Mouse (Mus musculus): Measurements from ENCODE around the gene Lrrc74b. TPM values are rescaled to one million over a fixed set of nuclear protein-coding genes. Genes with fewer than 3 reads are reported as not detected.

Gene Lrrc74b
- polyA plus RNA-seq (2015; fragmentation: Nextera tagmentation; extraction: Ambion mirVana), result 0.05 and 0.06 TPM in 2 replicates

DNA sequence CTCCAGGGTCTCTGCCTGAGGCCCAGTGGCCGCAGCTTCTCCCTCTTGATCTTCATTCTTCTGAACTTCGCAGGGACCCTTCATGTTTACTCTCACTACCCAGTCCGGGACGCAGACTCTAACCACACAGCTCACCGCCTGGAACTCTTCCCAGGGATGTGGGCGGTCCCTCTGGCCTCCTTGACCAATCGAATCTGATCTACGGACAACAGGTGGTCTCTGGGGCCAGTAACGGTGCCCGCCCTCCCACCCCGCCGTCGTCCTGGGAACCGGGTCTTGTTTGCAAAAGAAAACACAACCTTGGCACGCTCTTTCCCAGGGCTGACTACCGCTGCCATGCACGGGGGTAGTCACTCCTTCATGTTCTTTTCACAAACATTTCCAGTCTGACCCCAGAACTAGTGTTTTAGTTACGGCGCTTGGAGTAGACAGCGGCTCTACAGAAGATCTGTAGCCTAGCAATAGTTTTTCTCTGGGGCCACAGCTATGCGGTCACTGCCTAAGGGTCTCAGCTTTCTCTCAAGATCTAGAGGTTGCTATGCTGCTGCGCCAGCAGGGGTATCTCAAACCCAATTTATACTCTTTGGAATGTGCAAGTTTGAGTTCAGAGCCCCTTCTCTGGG, at the start of gene Lrrc74b:
TSS of gene Lrrc74b (minus strand) at position 120 of the 623 bp plus-strand sequence.
- TF ChIP-seq CTCF (IDR thresholded peaks at IDR 0.05; ENCODE audit: low read depth), result no peak
- DNase-seq, result no peak
- no peaks in the 10 kb centered on the region for H3K36me3 ChIP-seq (replicated peaks; ENCODE audit: insufficient read depth, low read length)
- peaks cover 13% of the 10 kb centered on the region for H3K4me1 ChIP-seq (ENCODE audit: insufficient read depth)
- H3K27me3 ChIP-seq (ENCODE audit: insufficient read depth, low read length), result peaks cover 14% of the 10 kb centered on the region
- peak; percentile 40; the same call in 1 of the 2 replicates for ATAC-seq
- no peak within 1 kb of the TSS for H3K27ac ChIP-seq (ENCODE audit: low read depth)
- H3K9me3 ChIP-seq (ENCODE audit: low read length), result no peaks in the 10 kb centered on the region
- WGBS (ENCODE audit: insufficient replicate concordance), result 6% methylated on average over 22 of the region's 22 CpGs
- H3K4me2 ChIP-seq (ENCODE audit: low read depth, low read length), result peak within 1 kb of the TSS; percentile 44
- no peak within 1 kb of the TSS for H3K9ac ChIP-seq (replicated peaks)
- H3K4me3 ChIP-seq (ENCODE audit: low read depth, low read length), result 0 out of 2 replicates have a peak within 1 kb of the TSS, but pooled peaks have one; percentile 4

DNA sequence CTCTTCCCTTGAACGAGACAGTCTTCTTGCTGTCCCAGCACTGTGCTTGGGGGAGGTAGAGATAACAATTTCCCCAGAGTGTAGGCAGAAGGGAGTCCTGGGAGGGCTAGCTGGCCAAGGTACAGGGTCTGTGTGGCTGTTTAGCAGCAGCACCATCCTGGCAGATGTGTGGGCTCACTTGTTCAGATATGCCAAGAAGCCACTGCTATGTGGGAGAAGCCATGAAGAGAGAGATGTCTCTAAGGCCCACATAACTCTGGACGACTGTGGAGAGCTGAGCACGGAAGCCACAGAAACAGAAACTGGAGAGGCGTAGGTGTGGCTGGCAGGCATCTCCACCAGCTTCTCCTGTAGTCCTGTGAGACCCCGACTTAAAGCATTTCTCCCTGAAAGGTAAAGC, 44.6 kb upstream of the Lrrc74b start:
- 65% methylated on average over 5 of the region's 5 CpGs for WGBS (ENCODE audit: insufficient replicate concordance)
- TF ChIP-seq EP300 (IDR thresholded peaks at IDR 0.05; ENCODE audit: low read depth) (no peak), CTCF (IDR thresholded peaks at IDR 0.05; ENCODE audit: low read depth) (no peak)

DNA sequence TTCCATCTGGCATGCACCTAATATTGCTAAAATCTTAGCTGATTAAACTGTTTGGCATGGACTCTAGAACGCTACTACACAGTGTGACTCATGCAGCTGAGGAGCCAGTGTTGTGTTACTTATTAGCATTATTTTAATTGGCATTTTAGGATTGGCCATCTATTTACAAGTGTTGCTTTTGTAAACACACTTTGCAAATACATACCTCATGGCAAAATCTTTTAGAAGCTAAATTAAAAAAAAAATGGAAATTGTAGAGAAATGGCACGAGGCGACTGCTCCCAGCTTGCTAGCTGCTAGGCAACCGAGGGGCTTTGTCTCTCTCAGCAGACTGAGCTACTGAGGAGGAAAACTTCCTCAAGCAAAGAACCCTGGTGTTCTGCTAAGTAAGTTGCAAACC, 43.9 kb upstream of the Lrrc74b start:
- Histone ChIP-seq H3K4me3 (ENCODE audit: low read depth, low read length) (no peak overlapping the region), H3K9ac (replicated peaks) (no peak overlapping the region), H3K4me1 (ENCODE audit: insufficient read depth) (no peaks in the 10 kb centered on the region), H3K27me3 (ENCODE audit: insufficient read depth, low read length) (no peaks in the 10 kb centered on the region), H3K27ac (ENCODE audit: low read depth) (no peak overlapping the region), H3K36me3 (replicated peaks; ENCODE audit: insufficient read depth, low read length) (no peaks in the 10 kb centered on the region), H3K9me3 (ENCODE audit: low read length) (no peaks in the 10 kb centered on the region), H3K4me2 (ENCODE audit: low read depth, low read length) (no peak overlapping the region)
- DNase-seq (no peak), ATAC-seq (no peak)
- TF ChIP-seq EP300 (IDR thresholded peaks at IDR 0.05; ENCODE audit: low read depth), result no peak
- no peak for TF ChIP-seq CTCF (IDR thresholded peaks at IDR 0.05; ENCODE audit: low read depth)
- 60% methylated on average over 4 of the region's 4 CpGs for WGBS (ENCODE audit: insufficient replicate concordance)

More for the DNA sequence above, 44.6 kb upstream of the Lrrc74b start:
- no peak overlapping the region for H3K4me3 ChIP-seq (ENCODE audit: low read depth, low read length)
- no peak overlapping the region for H3K9ac ChIP-seq (replicated peaks)
- no peaks in the 10 kb centered on the region for H3K27me3 ChIP-seq (ENCODE audit: insufficient read depth, low read length)
- no peaks in the 10 kb centered on the region for H3K9me3 ChIP-seq (ENCODE audit: low read length)
- H3K36me3 ChIP-seq (replicated peaks; ENCODE audit: insufficient read depth, low read length), result no peaks in the 10 kb centered on the region
- no peak for DNase-seq
- no peak overlapping the region for H3K27ac ChIP-seq (ENCODE audit: low read depth)
- no peaks in the 10 kb centered on the region for H3K4me1 ChIP-seq (ENCODE audit: insufficient read depth)
- no peak for ATAC-seq
- no peak overlapping the region for H3K4me2 ChIP-seq (ENCODE audit: low read depth, low read length)

DNA sequence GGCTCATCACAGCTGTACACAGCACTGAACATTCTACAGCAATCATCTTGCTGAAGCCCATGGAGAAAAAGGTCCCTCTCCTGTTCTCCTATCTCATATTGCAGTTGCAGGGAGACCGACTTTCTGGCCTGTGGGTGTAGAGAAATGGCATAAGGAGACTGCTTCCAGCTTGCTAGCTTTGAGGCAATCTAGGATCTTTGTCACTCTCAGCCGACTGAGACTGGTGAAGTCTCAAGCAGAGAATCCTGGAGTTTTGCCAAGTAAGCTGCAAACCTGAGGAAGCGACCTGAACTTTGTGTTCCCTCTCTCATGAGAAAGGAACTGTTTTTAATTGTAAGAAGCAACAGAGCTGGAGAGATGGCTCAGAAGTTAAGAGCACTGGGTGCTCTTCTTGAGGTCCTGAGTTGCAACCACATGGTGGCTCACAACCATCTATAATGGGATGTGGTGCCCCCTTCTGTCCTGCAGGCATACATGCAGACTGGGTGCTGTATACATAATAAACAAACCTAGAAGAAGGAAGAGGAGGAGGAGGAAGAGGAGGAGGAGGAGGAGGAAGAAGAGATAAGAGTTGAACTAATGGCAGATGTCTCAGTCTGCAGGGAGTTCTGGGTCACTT, 40.0 kb upstream of the Lrrc74b start:
- Histone ChIP-seq H3K27ac (ENCODE audit: low read depth) (no peak overlapping the region), H3K4me3 (ENCODE audit: low read depth, low read length) (no peak overlapping the region), H3K36me3 (replicated peaks; ENCODE audit: insufficient read depth, low read length) (no peaks in the 10 kb centered on the region), H3K27me3 (ENCODE audit: insufficient read depth, low read length) (no peaks in the 10 kb centered on the region), H3K9ac (replicated peaks) (no peak overlapping the region), H3K4me2 (ENCODE audit: low read depth, low read length) (no peak overlapping the region), H3K9me3 (ENCODE audit: low read length) (no peaks in the 10 kb centered on the region), H3K4me1 (ENCODE audit: insufficient read depth) (no peaks in the 10 kb centered on the region)
- TF ChIP-seq EP300 (IDR thresholded peaks at IDR 0.05; ENCODE audit: low read depth) (no peak), CTCF (IDR thresholded peaks at IDR 0.05; ENCODE audit: low read depth) (peak; percentile 38)
- ATAC-seq (no peak), DNase-seq (no peak)
- 73% methylated on average over 3 of the region's 3 CpGs for WGBS (ENCODE audit: insufficient replicate concordance)

DNA sequence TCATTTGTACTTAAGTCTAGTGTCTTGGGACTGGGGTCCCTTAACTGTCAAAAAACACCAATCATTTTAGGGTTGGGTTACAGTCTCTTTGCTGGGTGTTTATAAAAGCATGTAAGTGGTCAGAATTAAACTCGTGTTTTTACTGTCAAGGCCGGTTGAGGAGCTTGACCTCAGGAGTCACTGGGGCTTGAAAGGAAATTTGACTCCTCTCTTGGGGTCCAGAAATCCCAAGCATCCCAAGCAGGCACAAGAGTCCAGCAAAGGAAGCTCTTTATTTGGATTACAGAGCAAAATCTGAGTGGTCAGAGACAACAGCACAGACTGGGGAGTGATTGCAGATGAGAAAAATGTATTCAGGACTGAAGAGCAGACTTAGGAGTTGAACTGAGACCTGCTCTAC, 29.7 kb upstream of the Lrrc74b start:
- ATAC-seq, result no peak
- no peaks in the 10 kb centered on the region for H3K9me3 ChIP-seq (ENCODE audit: low read length)
- no peak overlapping the region for H3K4me2 ChIP-seq (ENCODE audit: low read depth, low read length)
- no peak overlapping the region for H3K9ac ChIP-seq (replicated peaks)
- TF ChIP-seq EP300 (IDR thresholded peaks at IDR 0.05; ENCODE audit: low read depth) (no peak), CTCF (IDR thresholded peaks at IDR 0.05; ENCODE audit: low read depth) (no peak)
- no peak overlapping the region for H3K4me3 ChIP-seq (ENCODE audit: low read depth, low read length)
- H3K27ac ChIP-seq (ENCODE audit: low read depth), result no peak overlapping the region
- H3K4me1 ChIP-seq (ENCODE audit: insufficient read depth), result no peaks in the 10 kb centered on the region
- DNase-seq, result no peak
- 54% methylated on average over 2 of the region's 2 CpGs for whole genome bisulfite sequencing (ENCODE audit: insufficient replicate concordance)
- no peaks in the 10 kb centered on the region for H3K27me3 ChIP-seq (ENCODE audit: insufficient read depth, low read length)
- H3K36me3 ChIP-seq (replicated peaks; ENCODE audit: insufficient read depth, low read length), result no peaks in the 10 kb centered on the region

DNA sequence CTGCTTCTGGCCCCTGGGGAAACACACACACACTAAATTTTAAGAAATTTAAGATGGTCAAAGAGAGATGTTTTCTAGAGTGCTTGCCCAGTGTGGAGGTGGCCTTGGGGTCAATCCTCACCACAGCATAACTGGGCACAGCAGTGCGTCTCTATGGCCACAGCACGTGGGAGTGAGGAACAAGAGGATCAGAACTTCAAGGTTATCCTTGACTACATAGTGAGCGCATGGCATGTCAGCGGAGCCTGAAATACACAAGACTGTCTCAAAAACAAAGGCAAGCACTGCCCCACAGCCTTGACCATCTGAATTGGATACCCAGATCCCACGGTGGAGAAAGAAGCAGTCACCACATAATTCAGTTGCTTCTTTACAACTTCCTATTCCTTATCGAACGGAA, 23.5 kb upstream of the Lrrc74b start:
- 84% methylated on average over 7 of the region's 7 CpGs for WGBS (ENCODE audit: insufficient replicate concordance)
- no peak for ATAC-seq

More for the DNA sequence above, 23.5 kb upstream of the Lrrc74b start:
- no peak overlapping the region for H3K4me2 ChIP-seq (ENCODE audit: low read depth, low read length)
- H3K9me3 ChIP-seq (ENCODE audit: low read length), result no peaks in the 10 kb centered on the region
- TF ChIP-seq CTCF (IDR thresholded peaks at IDR 0.05; ENCODE audit: low read depth) (no peak), EP300 (IDR thresholded peaks at IDR 0.05; ENCODE audit: low read depth) (no peak)
- DNase-seq, result no peak
- no peaks in the 10 kb centered on the region for H3K27me3 ChIP-seq (ENCODE audit: insufficient read depth, low read length)
- H3K9ac ChIP-seq (replicated peaks), result no peak overlapping the region
- H3K4me1 ChIP-seq (ENCODE audit: insufficient read depth), result no peaks in the 10 kb centered on the region
- H3K36me3 ChIP-seq (replicated peaks; ENCODE audit: insufficient read depth, low read length), result no peaks in the 10 kb centered on the region
- H3K27ac ChIP-seq (ENCODE audit: low read depth), result no peak overlapping the region
- no peak overlapping the region for H3K4me3 ChIP-seq (ENCODE audit: low read depth, low read length)

Data from liver, postnatal 0 days (tissue).